Mouse (Mus musculus): ENCODE data around the gene E330009J07Rik. TPM values are rescaled to one million over a fixed set of nuclear protein-coding genes. Genes with fewer than 3 reads are reported as not detected.

E330009J07Rik gene
- polyA plus RNA-seq (2017; shearing (Covaris generic)) = 10 to 100 TPM; 10.4 to 23.9 TPM

GRCm38 (mm10) chr6:40436047-40436483 is at the start of gene E330009J07Rik:
Gene E330009J07Rik, minus strand, starts transcription at chr6:40436135.

GRCm38 (mm10) chr6:40470916-40471719 is 35.2 kb upstream of the E330009J07Rik start, which contains the start of gene Ssbp1:
Gene Ssbp1, plus strand, starts transcription at chr6:40471352.

GRCm38 (mm10) chr6:40438936-40439335 is 3.0 kb upstream of the E330009J07Rik start, which contains the start of gene Wee2:
Gene Wee2, plus strand, starts transcription at chr6:40439088.

Other genes with a start within 250 kb of the E330009J07Rik start
- gene Agk, start 111.0 kb downstream of the E330009J07Rik start, polyA plus RNA-seq (2017; shearing (Covaris generic)) = 10 to 100 TPM; 38.5 to 41.2 TPM
- under 1 TPM; 0.21 to 0.42 TPM for gene Wee2, start 3.0 kb upstream of the E330009J07Rik start, polyA plus RNA-seq (2017; shearing (Covaris generic))
- gene Ssbp1, start 35.2 kb upstream of the E330009J07Rik start, polyA plus RNA-seq (2017; shearing (Covaris generic)) = 100 to 1,000 TPM; 106 to 109 TPM
- not detected for gene Tas2r137, start 55.1 kb upstream of the E330009J07Rik start, polyA plus RNA-seq (2017; shearing (Covaris generic))
- not detected for gene Tas2r108, start 57.4 kb upstream of the E330009J07Rik start, polyA plus RNA-seq (2017; shearing (Covaris generic))
- under 1 TPM in 1 of 2 experiments, not detected in 1; 0.84 TPM for gene Prss37, start 83.4 kb upstream of the E330009J07Rik start, polyA plus RNA-seq (2017; shearing (Covaris generic))
- gene Olfr461, start 118.9 kb upstream of the E330009J07Rik start, polyA plus RNA-seq (2017; shearing (Covaris generic)) = under 1 TPM in 1 of 2 experiments, not detected in 1; 0.06 TPM
- under 1 TPM in 1 of 2 experiments, not detected in 1; 0.16 TPM for gene Olfr460, start 133.4 kb upstream of the E330009J07Rik start, polyA plus RNA-seq (2017; shearing (Covaris generic))
- gene Clec5a, start 149.7 kb upstream of the E330009J07Rik start, polyA plus RNA-seq (2017; shearing (Covaris generic)) = 1 to 10 TPM in 1 of 2 experiments, under 1 TPM in 1; 0.16 to 1.2 TPM
- gene Tas2r138, start 177.2 kb upstream of the E330009J07Rik start, polyA plus RNA-seq (2017; shearing (Covaris generic)) = 1 to 10 TPM in 1 of 2 experiments, not detected in 1; 1.2 TPM
- under 1 TPM; 0.10 to 0.84 TPM for gene Mgam, start 192.7 kb upstream of the E330009J07Rik start, polyA plus RNA-seq (2017; shearing (Covaris generic))